8 mouse cellular contexts compared by ENCODE assay signal in genomic region chr14:64586860-64587698, GRCm38 (mm10).
A peak's percentile ranks its signal among the peaks of the same experiment; 100 is the strongest.
DNase-seq lines count a peak whose midpoint lies in the region; ATAC-seq and TF ChIP-seq lines count a peak whose summit lies in the region.

No protein-coding gene starts in this region.

- no peak overlapping the region for H3K9ac ChIP-seq in heart, postnatal 0 days (replicated peaks; ENCODE audit: low read depth, low read length)
- no peak overlapping the region for H3K9ac ChIP-seq in liver, embryonic 16.5 days (ENCODE audit: low read depth, low read length)

- no peak for TF ChIP-seq CTCF in heart, postnatal 0 days (IDR thresholded peaks at IDR 0.05; ENCODE audit: low read depth)

- intact Hi-C loops in heart, postnatal 14 days (cut with DNase I) = no loop called here

- peaks cover 100% of the 10 kb centered on the region for H3K27me3 ChIP-seq in heart, embryonic 10.5 days (ENCODE audit: insufficient read depth, poor library complexity, severe bottlenecking)
- H3K27me3 ChIP-seq in heart, postnatal 0 days (ENCODE audit: control insufficient read depth, insufficient read depth, low read length) = peaks cover 97% of the 10 kb centered on the region
- H3K27me3 ChIP-seq in liver, embryonic 16.5 days (ENCODE audit: control insufficient read depth, insufficient read depth, low read depth, low read length) = peaks cover 82% of the 10 kb centered on the region

- H3K36me3 ChIP-seq in heart, embryonic 10.5 days = no peaks in the 10 kb centered on the region
- H3K36me3 ChIP-seq in heart, postnatal 0 days (replicated peaks; ENCODE audit: control insufficient read depth, insufficient read depth, low read length) = no peaks in the 10 kb centered on the region
- H3K36me3 ChIP-seq in liver, embryonic 16.5 days (ENCODE audit: control insufficient read depth, insufficient read depth) = no peaks in the 10 kb centered on the region

- H3K27ac ChIP-seq in heart, embryonic 10.5 days = no peak overlapping the region
- no peak overlapping the region for H3K27ac ChIP-seq in heart, postnatal 0 days (ENCODE audit: low read depth)
- no peak overlapping the region for H3K27ac ChIP-seq in liver, embryonic 16.5 days (ENCODE audit: low read length)

- H3K4me1 ChIP-seq in heart, embryonic 10.5 days = peaks cover 37% of the 10 kb centered on the region
- peaks cover 15% of the 10 kb centered on the region for H3K4me1 ChIP-seq in heart, postnatal 0 days (ENCODE audit: control insufficient read depth, insufficient read depth)
- no peaks in the 10 kb centered on the region for H3K4me1 ChIP-seq in liver, embryonic 16.5 days (ENCODE audit: control insufficient read depth, low read depth, low read length)

- TF ChIP-seq EP300 in heart, postnatal 0 days (IDR thresholded peaks at IDR 0.05; ENCODE audit: low read depth) = no peak

- H3K9me3 ChIP-seq in heart, embryonic 10.5 days = no peaks in the 10 kb centered on the region
- H3K9me3 ChIP-seq in heart, postnatal 0 days (replicated peaks; ENCODE audit: control insufficient read depth, low read length) = no peaks in the 10 kb centered on the region
- no peaks in the 10 kb centered on the region for H3K9me3 ChIP-seq in liver, embryonic 16.5 days (replicated peaks; ENCODE audit: control insufficient read depth, low read length)

- DNase-seq in heart, embryonic 10.5 days (ENCODE audit: low spot score) = no peak
- DNase-seq in heart, postnatal 14 days = no peak
- peak; percentile 19 to 29 for DNase-seq in B cell, adult 2 months
- peak; percentile 91 for DNase-seq in cerebellum, adult 9-11 months
- DNase-seq in heart, postnatal 0 days (ENCODE audit: low spot score) = no peak
- DNase-seq in right cerebral cortex, postnatal 4 days = peak; percentile 58
- no peak for DNase-seq in spleen, adult 12 weeks (ENCODE audit: low spot score)

- peak overlapping the region; percentile 66 for H3K4me3 ChIP-seq in heart, embryonic 10.5 days
- peak overlapping the region; percentile 62 for H3K4me3 ChIP-seq in heart, postnatal 0 days (ENCODE audit: low read depth, low read length)
- H3K4me3 ChIP-seq in liver, embryonic 16.5 days (ENCODE audit: low read depth, low read length) = peak overlapping the region; percentile 48

- no peak for ATAC-seq in heart, postnatal 0 days (ENCODE audit: insufficient read depth, low read depth)
- ATAC-seq in liver, embryonic 16.5 days (ENCODE audit: low read depth) = no peak

- WGBS in heart, embryonic 10.5 days = under 1% methylated on average over 58 of the region's 58 CpGs
- under 1% methylated on average over 55 of the region's 58 CpGs for WGBS in heart, postnatal 0 days
- 1% methylated on average over 57 of the region's 58 CpGs for WGBS in liver, embryonic 16.5 days (ENCODE audit: insufficient replicate concordance)

- H3K4me2 ChIP-seq in heart, postnatal 0 days (ENCODE audit: low read depth, low read length) = peak overlapping the region; percentile 93
- peak overlapping the region; percentile 57 for H3K4me2 ChIP-seq in liver, embryonic 16.5 days (ENCODE audit: low read depth, low read length)

Comparison
In these comparisons a context has a peak if more than half of its experiments do, and no peak if none do; other contexts are left out.
1. DNase-seq: peak in B cell, adult 2 months (2 of 2), cerebellum, adult 9-11 months (single experiment) and right cerebral cortex, postnatal 4 days (single experiment); none in heart, embryonic 10.5 days (single experiment), heart, postnatal 14 days (0 of 2), heart, postnatal 0 days (single experiment) and spleen, adult 12 weeks (single experiment).
2. Peak in every context shown above with its lines, with median percentiles within 50 percentile points of each other: H3K4me3 ChIP-seq.